Mouse (Mus musculus): ENCODE data around the gene Apela. TPM values are rescaled to one million over a fixed set of nuclear protein-coding genes. Genes with fewer than 3 reads are reported as not detected.

Gene Apela
- 0.93 and 1.1 TPM in 2 replicates for polyA plus RNA-seq (2014; fragmentation: Nextera tagmentation; extraction: Ambion mirVana)

DNA sequence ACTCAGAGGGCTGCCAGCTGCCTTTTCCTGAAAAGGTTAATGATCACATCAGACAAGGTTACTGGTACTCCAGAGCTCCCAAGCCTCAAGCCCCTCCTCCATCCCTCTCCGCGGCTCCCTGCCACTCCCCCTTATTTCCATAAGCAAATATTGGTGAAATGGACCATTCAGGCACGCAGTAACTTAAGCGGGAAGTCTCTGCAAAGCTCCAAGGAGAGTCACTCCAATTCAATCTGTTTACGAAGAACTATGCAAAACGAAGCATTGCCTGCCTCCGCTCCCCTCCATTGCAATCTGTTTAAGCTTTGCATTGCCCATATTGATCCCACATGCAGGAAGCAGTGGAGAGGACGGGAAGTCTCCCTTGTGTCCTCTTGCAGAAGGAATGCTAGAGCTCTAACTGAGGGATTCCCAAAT is at the start of gene Apela:
Apela (minus strand) TSS at position 220 of the 417 bp plus-strand sequence.
- H3K4me1 ChIP-seq (ENCODE audit: control insufficient read depth, insufficient read depth, low read length) = peaks cover 12% of the 10 kb centered on the region; the same call in 1 of the 2 replicates
- no peaks in the 10 kb centered on the region for H3K27me3 ChIP-seq (ENCODE audit: control insufficient read depth, insufficient read depth, low read length)
- DNase-seq (peak; percentile 65), ATAC-seq (ENCODE audit: low FRiP score, low TSS enrichment) (peak; percentile 47; the same call in 1 of the 2 replicates)
- WGBS = 1% methylated on average over 8 of the region's 8 CpGs
- peak within 1 kb of the TSS; percentile 59 for H3K4me2 ChIP-seq (ENCODE audit: low read length)
- H3K9me3 ChIP-seq (ENCODE audit: control insufficient read depth, low read length) = no peaks in the 10 kb centered on the region
- no peaks in the 10 kb centered on the region for H3K36me3 ChIP-seq (ENCODE audit: control insufficient read depth, insufficient read depth, low read length)
- H3K4me3 ChIP-seq (replicated peaks; ENCODE audit: low read depth, low read length) = peak within 1 kb of the TSS; percentile 29
- H3K9ac ChIP-seq (replicated peaks; ENCODE audit: low read length) = peak within 1 kb of the TSS; percentile 45; the same call in 1 of the 2 replicates
- no peak within 1 kb of the TSS for H3K27ac ChIP-seq (replicated peaks; ENCODE audit: low read depth, low read length)

- no peak for DNase-seq
- Histone ChIP-seq H3K27me3 (ENCODE audit: control insufficient read depth, insufficient read depth, low read length) (no peaks in the 10 kb centered on the region), H3K36me3 (ENCODE audit: control insufficient read depth, insufficient read depth, low read length) (no peaks in the 10 kb centered on the region), H3K27ac (replicated peaks; ENCODE audit: low read depth, low read length) (no peak overlapping the region), H3K4me3 (replicated peaks; ENCODE audit: low read depth, low read length) (no peak overlapping the region), H3K4me2 (ENCODE audit: low read length) (no peak overlapping the region), H3K9ac (replicated peaks; ENCODE audit: low read length) (no peak overlapping the region), H3K4me1 (ENCODE audit: control insufficient read depth, insufficient read depth, low read length) (no peaks in the 10 kb centered on the region), H3K9me3 (ENCODE audit: control insufficient read depth, low read length) (no peaks in the 10 kb centered on the region)
- no peak for ATAC-seq (ENCODE audit: low FRiP score, low TSS enrichment)
- 83% methylated on average over 2 of the region's 2 CpGs for WGBS
Observed at GRCm38 (mm10) chr8:65085680-65086079, 48.5 kb upstream of the Apela start.

DNA sequence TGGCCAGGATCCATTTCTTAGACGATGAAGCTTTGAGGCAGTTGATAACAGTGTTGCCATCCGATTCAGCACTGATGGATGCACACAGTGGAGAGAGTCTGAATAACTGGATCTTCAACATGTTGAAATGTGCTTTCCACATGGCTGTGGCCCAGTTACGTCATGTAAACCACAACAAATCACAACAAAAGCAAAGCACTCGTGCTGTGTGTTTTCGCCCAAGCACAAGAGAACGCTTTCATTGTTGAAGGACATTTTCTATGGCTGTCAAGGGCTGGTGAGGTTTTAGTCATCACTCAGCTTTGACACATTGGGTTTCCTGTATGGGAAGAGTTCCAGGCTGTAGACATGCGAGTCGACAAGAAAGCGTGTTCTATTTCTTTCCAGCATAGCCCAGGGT is 43.6 kb upstream of the Apela start:
- WGBS = 90% methylated on average over 9 of the region's 9 CpGs
- no peak overlapping the region for H3K4me2 ChIP-seq (ENCODE audit: low read length)
- no peak overlapping the region for H3K4me3 ChIP-seq (replicated peaks; ENCODE audit: low read depth, low read length)
- H3K27me3 ChIP-seq (ENCODE audit: control insufficient read depth, insufficient read depth, low read length) = no peaks in the 10 kb centered on the region
- H3K27ac ChIP-seq (replicated peaks; ENCODE audit: low read depth, low read length) = no peak overlapping the region
- H3K36me3 ChIP-seq (ENCODE audit: control insufficient read depth, insufficient read depth, low read length) = no peaks in the 10 kb centered on the region
- ATAC-seq (ENCODE audit: low FRiP score, low TSS enrichment) (no peak), DNase-seq (no peak)
- H3K9me3 ChIP-seq (ENCODE audit: control insufficient read depth, low read length) = no peaks in the 10 kb centered on the region
- no peak overlapping the region for H3K9ac ChIP-seq (replicated peaks; ENCODE audit: low read length)
- no peaks in the 10 kb centered on the region for H3K4me1 ChIP-seq (ENCODE audit: control insufficient read depth, insufficient read depth, low read length)

DNA sequence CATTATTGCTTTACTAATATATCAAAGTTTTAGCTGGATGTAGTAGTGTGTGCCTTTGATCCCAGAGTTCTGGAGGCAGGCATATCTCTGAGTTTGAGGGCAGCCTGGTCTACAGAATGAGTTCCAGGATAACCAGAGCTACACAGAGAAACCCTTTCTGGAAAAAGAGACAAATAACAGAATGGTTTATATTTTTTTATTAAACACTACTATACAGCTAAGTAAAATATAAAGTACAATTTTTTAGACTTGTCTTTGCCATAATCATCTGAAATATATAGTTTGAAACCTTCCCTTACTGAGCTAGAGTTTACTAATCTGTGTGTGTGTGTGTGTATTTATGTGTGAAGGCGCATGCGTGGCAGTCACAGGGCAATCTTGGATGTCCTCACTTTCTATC is 37.6 kb upstream of the Apela start, which contains the start of gene Gm10663:
Gm10663 (plus strand) TSS at position 301 of the 400 bp plus-strand sequence.
- no peak for ATAC-seq (ENCODE audit: low FRiP score, low TSS enrichment)
- 90% methylated on average over 2 of the region's 2 CpGs for WGBS
- no peaks in the 10 kb centered on the region for H3K36me3 ChIP-seq (ENCODE audit: control insufficient read depth, insufficient read depth, low read length)

DNA sequence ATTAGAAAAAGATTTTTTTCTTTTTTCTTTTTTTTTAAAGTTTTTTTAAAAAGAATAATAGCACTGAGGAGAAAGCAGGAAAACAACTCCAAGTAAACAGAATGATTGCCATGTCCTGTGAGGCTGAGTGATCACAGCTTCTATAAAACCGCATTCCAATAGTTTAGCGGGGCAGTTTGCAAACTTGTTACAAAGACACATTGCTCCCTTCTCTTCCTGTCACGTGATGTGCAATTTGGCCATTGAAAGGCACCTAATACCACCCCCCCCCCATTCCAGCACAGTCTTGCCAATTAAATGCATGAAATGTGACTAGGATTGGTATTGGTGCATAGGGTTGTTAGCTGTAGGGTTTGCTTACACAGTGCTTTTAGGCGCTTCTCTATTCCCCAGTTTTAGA is 33.9 kb upstream of the Apela start:
- no peak overlapping the region for H3K4me3 ChIP-seq (replicated peaks; ENCODE audit: low read depth, low read length)
- no peak overlapping the region for H3K27ac ChIP-seq (replicated peaks; ENCODE audit: low read depth, low read length)
- no peaks in the 10 kb centered on the region for H3K4me1 ChIP-seq (ENCODE audit: control insufficient read depth, insufficient read depth, low read length)
- H3K27me3 ChIP-seq (ENCODE audit: control insufficient read depth, insufficient read depth, low read length) = no peaks in the 10 kb centered on the region
- no peak for ATAC-seq (ENCODE audit: low FRiP score, low TSS enrichment)
- H3K4me2 ChIP-seq (ENCODE audit: low read length) = no peak overlapping the region
- no peak for DNase-seq
- no peak overlapping the region for H3K9ac ChIP-seq (replicated peaks; ENCODE audit: low read length)
- WGBS = 78% methylated on average over 4 of the region's 4 CpGs
- H3K9me3 ChIP-seq (ENCODE audit: control insufficient read depth, low read length) = no peaks in the 10 kb centered on the region
- no peaks in the 10 kb centered on the region for H3K36me3 ChIP-seq (ENCODE audit: control insufficient read depth, insufficient read depth, low read length)

More for the DNA sequence above, 37.6 kb upstream of the Apela start, which contains the start of gene Gm10663:
- Histone ChIP-seq H3K4me3 (replicated peaks; ENCODE audit: low read depth, low read length) (no peak within 1 kb of the TSS), H3K27me3 (ENCODE audit: control insufficient read depth, insufficient read depth, low read length) (no peaks in the 10 kb centered on the region), H3K9me3 (ENCODE audit: control insufficient read depth, low read length) (no peaks in the 10 kb centered on the region), H3K4me2 (ENCODE audit: low read length) (no peak within 1 kb of the TSS), H3K9ac (replicated peaks; ENCODE audit: low read length) (no peak within 1 kb of the TSS), H3K27ac (replicated peaks; ENCODE audit: low read depth, low read length) (no peak within 1 kb of the TSS), H3K4me1 (ENCODE audit: control insufficient read depth, insufficient read depth, low read length) (no peaks in the 10 kb centered on the region)
- no peak for DNase-seq

GRCm38 (mm10) chr8:65068473-65068819 is 31.3 kb upstream of the Apela start:
- DNase-seq = no peak
- Histone ChIP-seq H3K4me2 (ENCODE audit: low read length) (peak overlapping the region; percentile 18; the same call in 1 of the 2 replicates), H3K4me1 (ENCODE audit: control insufficient read depth, insufficient read depth, low read length) (no peaks in the 10 kb centered on the region), H3K36me3 (ENCODE audit: control insufficient read depth, insufficient read depth, low read length) (no peaks in the 10 kb centered on the region), H3K9me3 (ENCODE audit: control insufficient read depth, low read length) (no peaks in the 10 kb centered on the region), H3K4me3 (replicated peaks; ENCODE audit: low read depth, low read length) (no peak overlapping the region), H3K27me3 (ENCODE audit: control insufficient read depth, insufficient read depth, low read length) (no peaks in the 10 kb centered on the region), H3K9ac (replicated peaks; ENCODE audit: low read length) (no peak overlapping the region), H3K27ac (replicated peaks; ENCODE audit: low read depth, low read length) (no peak overlapping the region)
- ATAC-seq (ENCODE audit: low FRiP score, low TSS enrichment) = peak; percentile 29; the same call in 1 of the 2 replicates
- 56% methylated on average over 4 of the region's 4 CpGs for WGBS

GRCm38 (mm10) chr8:65067694-65068472 is 30.7 kb upstream of the Apela start:
- H3K4me1 ChIP-seq (ENCODE audit: control insufficient read depth, insufficient read depth, low read length) = no peaks in the 10 kb centered on the region
- no peak overlapping the region for H3K9ac ChIP-seq (replicated peaks; ENCODE audit: low read length)
- H3K4me2 ChIP-seq (ENCODE audit: low read length) = peak overlapping the region; percentile 18; the same call in 1 of the 2 replicates
- no peaks in the 10 kb centered on the region for H3K9me3 ChIP-seq (ENCODE audit: control insufficient read depth, low read length)
- no peak overlapping the region for H3K27ac ChIP-seq (replicated peaks; ENCODE audit: low read depth, low read length)
- no peaks in the 10 kb centered on the region for H3K27me3 ChIP-seq (ENCODE audit: control insufficient read depth, insufficient read depth, low read length)
- no peak overlapping the region for H3K4me3 ChIP-seq (replicated peaks; ENCODE audit: low read depth, low read length)
- no peaks in the 10 kb centered on the region for H3K36me3 ChIP-seq (ENCODE audit: control insufficient read depth, insufficient read depth, low read length)
- WGBS = 17% methylated on average over 10 of the region's 10 CpGs
- DNase-seq (peak; percentile 32), ATAC-seq (ENCODE audit: low FRiP score, low TSS enrichment) (peak; percentile 43; the same call in 1 of the 2 replicates)

DNA sequence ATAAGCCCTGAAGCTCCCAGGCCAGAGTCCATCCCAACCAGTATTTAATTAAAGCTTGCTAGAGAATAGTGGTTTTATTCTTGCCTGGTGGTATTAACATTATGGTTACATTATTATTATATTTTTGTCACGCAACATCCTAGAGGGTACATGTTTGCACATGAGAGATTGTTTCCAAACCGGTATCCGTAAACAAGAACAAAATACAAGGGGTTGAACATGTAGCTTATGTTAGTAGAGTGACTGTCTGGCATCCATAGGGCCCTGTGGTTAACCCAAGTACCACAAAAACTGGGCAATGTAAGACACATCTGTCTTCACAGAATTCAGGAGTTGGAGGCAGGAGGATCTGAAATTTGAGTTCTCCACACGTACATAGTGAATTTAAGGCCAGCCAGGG is 29.9 kb upstream of the Apela start:
- no peak for DNase-seq
- Histone ChIP-seq H3K9ac (replicated peaks; ENCODE audit: low read length) (no peak overlapping the region), H3K4me3 (replicated peaks; ENCODE audit: low read depth, low read length) (no peak overlapping the region), H3K4me1 (ENCODE audit: control insufficient read depth, insufficient read depth, low read length) (no peaks in the 10 kb centered on the region), H3K27ac (replicated peaks; ENCODE audit: low read depth, low read length) (no peak overlapping the region), H3K9me3 (ENCODE audit: control insufficient read depth, low read length) (no peaks in the 10 kb centered on the region), H3K27me3 (ENCODE audit: control insufficient read depth, insufficient read depth, low read length) (no peaks in the 10 kb centered on the region), H3K36me3 (ENCODE audit: control insufficient read depth, insufficient read depth, low read length) (no peaks in the 10 kb centered on the region), H3K4me2 (ENCODE audit: low read length) (no peak overlapping the region)
- ATAC-seq (ENCODE audit: low FRiP score, low TSS enrichment) = no peak
- 94% methylated on average over 4 of the region's 4 CpGs for WGBS

DNA sequence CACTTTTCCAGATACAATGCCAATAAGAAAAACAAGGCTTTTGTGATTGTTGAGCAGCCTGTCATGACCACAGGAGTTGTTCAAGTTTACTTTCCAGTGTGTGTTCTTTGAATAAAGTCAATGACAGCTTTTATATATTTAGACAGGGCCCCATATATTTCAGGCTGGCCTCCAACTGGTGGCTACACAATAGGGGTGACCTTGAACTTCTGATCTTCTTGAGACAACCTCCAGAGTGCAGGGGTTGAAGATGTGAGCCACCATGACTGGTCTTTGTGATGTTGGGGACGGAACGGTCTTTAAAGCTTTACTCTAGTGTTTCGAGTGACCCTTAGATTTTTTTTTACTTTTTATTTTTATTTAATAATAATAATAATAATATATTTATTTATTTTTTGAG is 28.5 kb upstream of the Apela start:
- Histone ChIP-seq H3K4me2 (ENCODE audit: low read length) (no peak overlapping the region), H3K27ac (replicated peaks; ENCODE audit: low read depth, low read length) (no peak overlapping the region), H3K27me3 (ENCODE audit: control insufficient read depth, insufficient read depth, low read length) (no peaks in the 10 kb centered on the region), H3K36me3 (ENCODE audit: control insufficient read depth, insufficient read depth, low read length) (no peaks in the 10 kb centered on the region), H3K4me3 (replicated peaks; ENCODE audit: low read depth, low read length) (no peak overlapping the region), H3K4me1 (ENCODE audit: control insufficient read depth, insufficient read depth, low read length) (no peaks in the 10 kb centered on the region), H3K9ac (replicated peaks; ENCODE audit: low read length) (no peak overlapping the region), H3K9me3 (ENCODE audit: control insufficient read depth, low read length) (no peaks in the 10 kb centered on the region)
- DNase-seq (no peak), ATAC-seq (ENCODE audit: low FRiP score, low TSS enrichment) (no peak)
- 96% methylated on average over 3 of the region's 3 CpGs for WGBS
